Mouse (Mus musculus) gastrocnemius, adult 18-20 months (tissue): ENCODE data around the gene Wdr74. TPM values are rescaled to one million over a fixed set of nuclear protein-coding genes. Genes with fewer than 3 reads are reported as not detected.

Experiments used
- microRNA-seq: library from miRNA; unstranded; fragments of <30 nt; microRNA quantifications from one replicate; pipeline ENCODE4 v1.2.0, GENCODE M21; 2021
- total RNA-seq, 2 experiments: library from RNA; stranded (reverse); gene quantifications; 2 replicates each; pipeline ENCODE4 v1.2.3; 2021

Wdr74 gene
- total RNA-seq, 2 experiments from 2014 or later = 16.4 to 16.9 TPM

Small RNAs within 50 kb of the gene (microRNA-seq; reads per million reads assigned to microRNA genes)
- not detected for gene Mir6992

Other genes starting within 250 kb of the Wdr74 start
- not detected for gene Slc22a8, start 144.6 kb upstream of the Wdr74 start, total RNA-seq
- gene Slc22a6, start 117.8 kb upstream of the Wdr74 start, total RNA-seq = not detected
- not detected for gene Chrm1, start 72.0 kb upstream of the Wdr74 start, total RNA-seq
- 10 to 100 TPM; 30.2 to 37.3 TPM for gene Slc3a2, start 12.5 kb upstream of the Wdr74 start, total RNA-seq
- 1 to 10 TPM in 1 of 2 experiments, not detected in 1; 1.0 TPM for gene 1700092M07Rik, start 4.9 kb downstream of the Wdr74 start, total RNA-seq
- 10 to 100 TPM; 16.0 to 16.6 TPM for gene Stx5a, start 5.6 kb downstream of the Wdr74 start, total RNA-seq
- gene Nxf1, start 21.2 kb downstream of the Wdr74 start, total RNA-seq = 10 to 100 TPM; 27.5 to 31.3 TPM
- 10 to 100 TPM; 91.0 to 99.3 TPM for gene Tmem223, start 35.2 kb downstream of the Wdr74 start, total RNA-seq
- 1 to 10 TPM; 7.3 to 8.6 TPM for gene Tmem179b, start 38.6 kb downstream of the Wdr74 start, total RNA-seq
- 1 to 10 TPM; 5.0 to 5.1 TPM for gene Taf6l, start 50.6 kb downstream of the Wdr74 start, total RNA-seq
- 10 to 100 TPM; 37.7 to 38.3 TPM for gene Polr2g, start 62.8 kb downstream of the Wdr74 start, total RNA-seq
- 1 to 10 TPM in 1 of 2 experiments, under 1 TPM in 1; 0.76 to 1.1 TPM for gene Zbtb3, start 66.7 kb downstream of the Wdr74 start, total RNA-seq
- gene Ttc9c, start 83.5 kb downstream of the Wdr74 start, total RNA-seq = 10 to 100 TPM; 11.1 to 13.6 TPM
- gene Hnrnpul2, start 84.2 kb downstream of the Wdr74 start, total RNA-seq = 10 to 100 TPM; 41.2 to 44.3 TPM
- 1 to 10 TPM; 2.5 to 4.2 TPM for gene AC129217.1, start 93.9 kb downstream of the Wdr74 start, total RNA-seq
- 10 to 100 TPM; 16.4 to 16.6 TPM for gene Bscl2, start 101.6 kb downstream of the Wdr74 start, total RNA-seq
- not detected for gene Gng3, start 103.4 kb downstream of the Wdr74 start, total RNA-seq
- 1 to 10 TPM; 5.6 to 8.8 TPM for gene Lrrn4cl, start 114.9 kb downstream of the Wdr74 start, total RNA-seq
- 100 to 1,000 TPM; 204 to 206 TPM for gene Ubxn1, start 135.7 kb downstream of the Wdr74 start, total RNA-seq
- gene Uqcc3, start 145.1 kb downstream of the Wdr74 start, total RNA-seq = 10 to 100 TPM; 57.2 to 63.9 TPM
- gene Lbhd1, start 147.9 kb downstream of the Wdr74 start, total RNA-seq = 1 to 10 TPM; 2.9 to 5.3 TPM
- gene Gm49403, start 148.1 kb downstream of the Wdr74 start, total RNA-seq = not detected
- 10 to 100 TPM; 14.5 to 15.4 TPM for gene 1810009A15Rik, start 153.0 kb downstream of the Wdr74 start, total RNA-seq
- 1 to 10 TPM; 1.2 to 2.3 TPM for gene Gm49416, start 153.1 kb downstream of the Wdr74 start, total RNA-seq
- gene Ints5, start 157.2 kb downstream of the Wdr74 start, total RNA-seq = 1 to 10 TPM; 9.2 to 9.9 TPM
- gene Ganab, start 162.2 kb downstream of the Wdr74 start, total RNA-seq = 10 to 100 TPM; 19.5 to 20.8 TPM
- 10 to 100 TPM; 32.1 to 37.9 TPM for gene B3gat3, start 184.5 kb downstream of the Wdr74 start, total RNA-seq
- gene Rom1, start 193.5 kb downstream of the Wdr74 start, total RNA-seq = 1 to 10 TPM; 7.8 TPM
- gene Eml3, start 193.7 kb downstream of the Wdr74 start, total RNA-seq = 1 to 10 TPM; 3.1 to 4.5 TPM
- 10 to 100 TPM; 21.6 to 24.2 TPM for gene Mta2, start 206.0 kb downstream of the Wdr74 start, total RNA-seq
- 1 to 10 TPM; 7.6 to 8.2 TPM for gene Tut1, start 218.0 kb downstream of the Wdr74 start, total RNA-seq
- 100 to 1,000 TPM; 452 to 469 TPM for gene Eef1g, start 231.2 kb downstream of the Wdr74 start, total RNA-seq